Mouse (Mus musculus): ENCODE measurements at regions not wholly inside any gene's neighbourhood (a gene's known extent, or its start where the extent isn't known, plus 50 kb on each side); places are given as distances from the start of the nearest gene placed in this dataset.
"Not testable (repeated sequence)": the region's sequence is repeated elsewhere in the genome, so short reads cannot be mapped to it uniquely, and the experiment has no call there.

DNA sequence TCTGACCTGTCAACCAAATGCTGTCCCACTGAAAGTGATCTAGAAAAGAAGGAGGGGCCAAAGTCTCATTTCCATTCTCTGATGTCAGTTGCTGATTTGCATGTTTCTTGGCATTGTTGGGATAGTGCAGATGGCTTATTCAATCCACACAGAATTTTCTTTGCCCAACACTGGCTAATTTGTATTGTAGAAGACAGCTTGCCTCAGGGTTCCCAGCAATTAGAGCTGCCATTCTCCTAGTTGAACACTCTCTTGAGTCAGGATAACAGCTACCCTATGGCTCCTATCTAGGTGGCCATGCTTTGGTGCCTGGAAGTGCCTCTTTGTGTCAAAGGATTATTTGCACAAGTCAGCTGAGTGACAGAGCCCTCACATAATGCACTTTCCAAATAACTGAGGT is 569.0 kb downstream of the Lrriq3 start:
- Histone ChIP-seq H3K4me3 (no peak overlapping the region), H3K36me3 (no peaks in the 10 kb centered on the region), H3K27me3 (ENCODE audit: low read depth, poor library complexity, severe bottlenecking) (no peaks in the 10 kb centered on the region), H3K4me1 (no peaks in the 10 kb centered on the region), H3K9me3 (replicated peaks) (no peaks in the 10 kb centered on the region), H3K27ac (no peak overlapping the region)
- no peak for DNase-seq (ENCODE audit: low spot score)

- Histone ChIP-seq H3K27ac (no peak overlapping the region), H3K27me3 (ENCODE audit: low read depth, poor library complexity, severe bottlenecking) (no peaks in the 10 kb centered on the region), H3K9me3 (replicated peaks) (no peaks in the 10 kb centered on the region), H3K4me3 (no peak overlapping the region), H3K4me1 (no peaks in the 10 kb centered on the region), H3K36me3 (no peaks in the 10 kb centered on the region)
- 82% methylated on average over 1 of the region's 1 CpGs for whole genome bisulfite sequencing
- DNase-seq (ENCODE audit: low spot score), result no peak
Observed at GRCm38 (mm10) chr3:155672558-155672957, 579.3 kb downstream of the Lrriq3 start.

DNA sequence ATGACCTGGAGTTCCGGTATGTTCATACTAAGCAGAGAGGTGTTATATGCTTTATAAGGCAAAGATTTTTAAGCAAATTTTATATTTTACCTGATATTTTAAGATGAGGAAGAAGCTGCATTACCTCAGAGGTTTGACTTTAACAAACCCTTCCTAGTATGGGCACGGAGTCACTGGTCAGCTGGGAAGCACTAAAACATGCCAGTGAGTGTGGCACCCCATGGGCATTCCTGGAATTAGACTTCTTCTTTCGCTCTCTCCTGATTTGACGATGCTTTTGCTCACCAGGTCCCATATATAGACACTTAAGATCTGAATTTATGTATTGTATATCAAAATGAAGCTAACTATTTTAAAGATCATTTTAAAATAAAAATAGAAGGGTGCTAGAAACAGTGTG is 587.0 kb downstream of the Lrriq3 start:
- no peak for DNase-seq (ENCODE audit: low spot score)
- Histone ChIP-seq H3K4me1 (no peaks in the 10 kb centered on the region), H3K9me3 (replicated peaks) (no peaks in the 10 kb centered on the region), H3K27ac (no peak overlapping the region), H3K4me3 (no peak overlapping the region), H3K27me3 (ENCODE audit: low read depth, poor library complexity, severe bottlenecking) (no peaks in the 10 kb centered on the region), H3K36me3 (no peaks in the 10 kb centered on the region)
- WGBS, result 83% methylated on average over 4 of the region's 4 CpGs

DNA sequence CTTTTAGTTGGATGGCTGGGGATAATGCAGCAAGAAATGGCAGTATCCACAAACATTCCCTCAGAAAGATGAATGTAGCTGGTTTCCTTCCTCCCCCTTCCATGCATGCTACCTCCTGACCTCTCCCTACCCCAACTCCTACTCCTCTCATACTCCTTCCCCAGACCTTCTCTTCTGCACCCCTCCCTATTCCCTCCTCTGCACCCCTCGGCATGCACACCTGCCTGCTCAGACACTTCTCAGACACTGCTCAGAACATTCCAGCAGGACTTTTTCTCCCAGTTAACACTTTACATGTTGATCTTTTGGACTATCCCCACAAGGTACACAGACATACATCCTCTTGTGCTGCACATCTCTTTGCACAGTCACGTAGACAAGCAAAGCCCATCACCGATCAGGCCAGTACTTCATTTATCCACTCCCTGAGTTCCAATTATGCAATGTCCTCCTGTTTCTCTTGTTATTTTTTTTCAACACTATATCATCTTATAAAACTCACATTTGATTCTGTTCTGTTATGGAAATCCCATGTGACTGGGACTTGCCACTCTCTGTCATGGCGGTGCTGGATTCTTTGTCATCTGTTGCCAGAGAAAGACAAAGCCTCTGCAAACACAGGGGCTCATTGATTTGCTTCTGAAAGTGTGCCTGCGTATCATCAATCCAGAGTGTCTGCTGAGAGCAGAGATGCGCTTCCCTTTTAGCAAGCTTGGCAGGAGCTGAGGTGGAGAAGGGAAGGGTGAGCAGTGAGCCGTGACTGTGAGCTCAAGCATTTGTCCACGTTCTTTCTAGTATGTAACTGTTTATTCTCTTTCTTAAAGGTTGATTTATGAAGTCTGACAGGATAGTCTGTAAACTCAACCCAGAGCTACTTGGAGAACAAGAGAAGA is 589.9 kb downstream of the Lrriq3 start:
- H3K27ac ChIP-seq, result no peak overlapping the region
- WGBS, result 80% methylated on average over 8 of the region's 8 CpGs
- no peak for DNase-seq (ENCODE audit: low spot score)

DNA sequence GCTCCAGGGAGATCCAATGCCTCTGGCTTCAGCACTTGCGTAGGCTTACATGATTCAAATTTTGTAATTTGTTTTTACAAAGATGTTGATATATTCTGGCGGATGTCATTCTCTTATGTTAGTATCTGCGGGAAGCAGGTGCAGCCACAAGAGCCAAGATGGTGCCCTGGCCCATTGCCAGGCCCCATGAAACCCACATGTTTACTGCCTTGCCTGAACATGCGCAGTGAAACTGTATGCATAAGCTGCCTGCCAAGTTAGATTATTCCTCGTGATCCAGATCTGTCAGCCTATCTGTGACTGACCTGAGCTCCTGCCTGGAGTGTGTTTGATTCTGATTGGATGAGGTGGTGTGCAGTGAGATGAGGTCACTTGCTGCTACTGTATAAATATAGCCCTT is 595.1 kb downstream of the Lrriq3 start:
- DNase-seq (ENCODE audit: low spot score), result no peak
- Histone ChIP-seq H3K27ac (no peak overlapping the region), H3K9me3 (replicated peaks) (no peaks in the 10 kb centered on the region), H3K4me1 (no peaks in the 10 kb centered on the region), H3K4me3 (no peak overlapping the region), H3K27me3 (ENCODE audit: low read depth, poor library complexity, severe bottlenecking) (no peaks in the 10 kb centered on the region), H3K36me3 (no peaks in the 10 kb centered on the region)
- 94% methylated on average over 5 of the region's 5 CpGs for WGBS

More for the DNA sequence above, 589.9 kb downstream of the Lrriq3 start:
- H3K9me3 ChIP-seq (replicated peaks), result no peaks in the 10 kb centered on the region
- no peaks in the 10 kb centered on the region for H3K27me3 ChIP-seq (ENCODE audit: low read depth, poor library complexity, severe bottlenecking)
- H3K36me3 ChIP-seq, result no peaks in the 10 kb centered on the region
- no peak overlapping the region for H3K4me3 ChIP-seq
- no peaks in the 10 kb centered on the region for H3K4me1 ChIP-seq

GRCm38 (mm10) chr3:155723011-155723510 is 629.8 kb downstream of the Lrriq3 start:
- WGBS, result 91% methylated on average over 5 of the region's 5 CpGs
- Histone ChIP-seq H3K4me1 (no peaks in the 10 kb centered on the region), H3K36me3 (no peaks in the 10 kb centered on the region), H3K9me3 (replicated peaks) (no peaks in the 10 kb centered on the region), H3K4me3 (no peak overlapping the region), H3K27me3 (ENCODE audit: low read depth, poor library complexity, severe bottlenecking) (no peaks in the 10 kb centered on the region), H3K27ac (no peak overlapping the region)
- no peak for DNase-seq (ENCODE audit: low spot score)

DNA sequence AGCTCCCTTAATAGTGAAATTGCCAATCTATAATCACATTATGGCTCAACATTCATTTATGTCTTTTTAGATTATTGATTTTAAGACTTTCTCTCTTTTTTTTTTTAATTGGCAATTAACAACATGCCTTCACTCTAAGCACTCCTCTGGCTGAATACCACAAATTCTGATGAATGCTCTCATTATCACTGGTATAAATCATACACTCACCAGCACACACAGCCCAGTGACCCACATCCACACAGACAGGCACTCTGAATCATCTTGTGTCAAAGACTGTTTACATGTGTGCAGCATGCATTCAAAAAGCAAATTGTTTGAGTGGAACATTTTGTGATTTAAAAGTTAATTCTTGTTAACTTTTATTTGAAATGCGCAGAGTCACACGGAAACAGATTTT is 649.2 kb downstream of the Lrriq3 start:
- H3K4me3 ChIP-seq, result no peak overlapping the region
- 96% methylated on average over 2 of the region's 2 CpGs for WGBS
- H3K27ac ChIP-seq, result no peak overlapping the region
- no peaks in the 10 kb centered on the region for H3K4me1 ChIP-seq
- no peaks in the 10 kb centered on the region for H3K36me3 ChIP-seq
- DNase-seq (ENCODE audit: low spot score), result no peak
- no peaks in the 10 kb centered on the region for H3K9me3 ChIP-seq (replicated peaks)
- no peaks in the 10 kb centered on the region for H3K27me3 ChIP-seq (ENCODE audit: low read depth, poor library complexity, severe bottlenecking)

GRCm38 (mm10) chr3:155746601-155747000 is 653.4 kb downstream of the Lrriq3 start:
- not testable (repeated sequence) for H3K27me3 ChIP-seq (ENCODE audit: low read depth, poor library complexity, severe bottlenecking); H3K36me3 ChIP-seq; H3K4me1 ChIP-seq; DNase-seq (ENCODE audit: low spot score); H3K27ac ChIP-seq; H3K9me3 ChIP-seq (replicated peaks); H3K4me3 ChIP-seq
- 26% methylated on average over 1 of the region's 1 CpGs for WGBS

DNA sequence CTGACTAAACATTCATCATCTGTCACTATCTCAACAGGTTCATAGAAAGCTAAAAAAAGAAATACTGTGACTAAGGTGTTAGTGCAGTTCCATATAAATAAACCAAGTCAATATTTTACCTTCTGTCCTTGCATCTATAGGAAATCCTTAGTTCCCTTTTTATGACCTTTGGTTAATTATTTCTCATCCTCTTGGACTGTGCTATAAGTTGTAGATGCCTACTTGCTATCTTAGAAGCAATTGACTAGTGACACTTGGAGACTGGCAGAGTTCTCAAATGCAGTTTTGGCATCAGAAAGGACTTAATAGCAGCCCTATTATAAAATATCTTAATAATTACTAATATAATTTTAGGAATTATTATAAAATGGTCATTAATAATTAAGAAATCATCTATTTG is 654.3 kb downstream of the Lrriq3 start:
- H3K4me3 ChIP-seq, result no peak overlapping the region
- H3K27ac ChIP-seq, result no peak overlapping the region
- no peak for DNase-seq (ENCODE audit: low spot score)
- H3K4me1 ChIP-seq, result no peaks in the 10 kb centered on the region
- H3K36me3 ChIP-seq, result no peaks in the 10 kb centered on the region
- no peaks in the 10 kb centered on the region for H3K27me3 ChIP-seq (ENCODE audit: low read depth, poor library complexity, severe bottlenecking)
- H3K9me3 ChIP-seq (replicated peaks), result no peaks in the 10 kb centered on the region

DNA sequence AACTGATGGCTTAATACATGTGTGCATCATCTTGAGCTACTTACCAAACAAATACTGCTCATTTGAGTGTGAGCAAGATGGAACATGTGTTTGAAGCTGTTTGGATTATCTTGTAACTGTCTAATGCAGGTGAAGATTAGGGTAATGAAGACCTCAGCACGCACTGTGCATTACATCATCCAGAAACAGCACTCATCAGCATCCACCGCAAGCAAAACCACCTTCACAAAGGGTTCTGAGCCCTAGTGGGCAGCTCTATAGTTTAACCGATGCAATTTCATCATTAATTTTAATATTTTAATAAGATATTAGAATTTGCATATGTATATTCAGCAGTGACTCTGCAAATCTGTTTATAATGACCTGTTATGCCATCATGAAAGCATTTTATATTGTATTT is 664.1 kb downstream of the Lrriq3 start:
- Histone ChIP-seq H3K27me3 (ENCODE audit: low read depth, poor library complexity, severe bottlenecking) (no peaks in the 10 kb centered on the region), H3K4me1 (no peaks in the 10 kb centered on the region), H3K27ac (no peak overlapping the region), H3K9me3 (replicated peaks) (no peaks in the 10 kb centered on the region), H3K4me3 (no peak overlapping the region), H3K36me3 (no peaks in the 10 kb centered on the region)
- no peak for DNase-seq (ENCODE audit: low spot score)
- 92% methylated on average over 3 of the region's 3 CpGs for WGBS

GRCm38 (mm10) chr3:155776019-155776418 is 682.8 kb downstream of the Lrriq3 start:
- Histone ChIP-seq H3K27me3 (ENCODE audit: low read depth, poor library complexity, severe bottlenecking) (no peaks in the 10 kb centered on the region), H3K36me3 (no peaks in the 10 kb centered on the region), H3K9me3 (replicated peaks) (no peaks in the 10 kb centered on the region), H3K27ac (no peak overlapping the region), H3K4me3 (no peak overlapping the region), H3K4me1 (no peaks in the 10 kb centered on the region)
- no peak for DNase-seq (ENCODE audit: low spot score)
- WGBS, result 94% methylated on average over 1 of the region's 1 CpGs

- no peak for DNase-seq (ENCODE audit: low spot score)
- no peak overlapping the region for H3K27ac ChIP-seq
- no peaks in the 10 kb centered on the region for H3K4me1 ChIP-seq
- no peaks in the 10 kb centered on the region for H3K27me3 ChIP-seq (ENCODE audit: low read depth, poor library complexity, severe bottlenecking)
- 79% methylated on average over 1 of the region's 1 CpGs for WGBS
- H3K9me3 ChIP-seq (replicated peaks), result no peaks in the 10 kb centered on the region
- no peak overlapping the region for H3K4me3 ChIP-seq
- no peaks in the 10 kb centered on the region for H3K36me3 ChIP-seq
Observed at GRCm38 (mm10) chr3:155777025-155777424, 683.8 kb downstream of the Lrriq3 start.

DNA sequence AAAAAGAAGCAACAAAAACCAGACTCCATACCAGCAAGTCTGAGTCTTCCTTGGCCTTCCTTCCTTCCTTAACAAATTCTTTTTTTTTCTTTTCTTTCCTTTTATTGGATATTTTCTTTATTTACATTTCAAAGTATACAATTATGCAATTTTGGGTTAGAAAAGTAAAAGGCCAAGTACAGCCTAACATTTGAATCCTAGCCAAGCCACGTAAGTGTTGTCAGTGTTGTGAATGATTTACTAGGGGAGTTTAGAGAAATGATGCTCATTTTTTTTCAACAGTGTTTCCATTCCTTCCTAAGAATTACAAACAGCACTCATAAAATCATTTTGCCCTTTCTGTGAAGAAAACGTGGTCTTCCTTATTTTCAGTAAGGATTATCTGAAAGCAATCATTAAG is 722.5 kb downstream of the Lrriq3 start:
- Histone ChIP-seq H3K27me3 (ENCODE audit: low read depth, poor library complexity, severe bottlenecking) (no peaks in the 10 kb centered on the region), H3K4me1 (no peaks in the 10 kb centered on the region), H3K9me3 (replicated peaks) (no peaks in the 10 kb centered on the region), H3K36me3 (no peaks in the 10 kb centered on the region), H3K4me3 (no peak overlapping the region), H3K27ac (no peak overlapping the region)
- WGBS, result 79% methylated on average over 2 of the region's 2 CpGs
- no peak for DNase-seq (ENCODE audit: low spot score)

GRCm38 (mm10) chr3:155824863-155825262 is 731.6 kb downstream of the Lrriq3 start:
- 95% methylated on average over 2 of the region's 2 CpGs for WGBS
- no peaks in the 10 kb centered on the region for H3K4me1 ChIP-seq
- no peaks in the 10 kb centered on the region for H3K36me3 ChIP-seq
- DNase-seq (ENCODE audit: low spot score), result no peak
- H3K27me3 ChIP-seq (ENCODE audit: low read depth, poor library complexity, severe bottlenecking), result no peaks in the 10 kb centered on the region
- no peak overlapping the region for H3K27ac ChIP-seq
- H3K4me3 ChIP-seq, result no peak overlapping the region
- no peaks in the 10 kb centered on the region for H3K9me3 ChIP-seq (replicated peaks)

All from limb, embryonic 10.5 days (tissue).